In genomic region chr3:83376834-83377233, GRCm38 (mm10) we compare ENCODE assay signal across 29 mouse cellular contexts.
"Had no signal": no experiment of that assay in that cellular context is flagged by ENCODE, and none has a peak within 500 bp of the region (broad histone marks: within the 10 kb centered on the region; RNA-seq: fewer than 3 reads in every experiment).

No protein-coding gene starts in this region.

- H3K4me2 ChIP-seq: limb, embryonic 12.5 days; limb, embryonic 13.5 days; limb, embryonic 15.5 days; liver, embryonic 11.5 days; liver, embryonic 12.5 days; liver, embryonic 13.5 days; liver, embryonic 15.5 days; lung, embryonic 14.5 days; lung, embryonic 15.5 days; midbrain, embryonic 11.5 days; midbrain, embryonic 12.5 days; midbrain, embryonic 13.5 days; midbrain, embryonic 15.5 days had no signal

- DNase-seq: left cerebral cortex, postnatal 4 days; liver; liver, embryonic 13.5 days; liver, postnatal 0 days; lung, adult 18-20 months; lung, adult 2 months; lung, embryonic 14.5 days; lung, postnatal 10 days; lung, postnatal 14 days; lung, postnatal 36 days; lung, postnatal 4 days; midbrain, embryonic 14.5 days had no signal

- H3K9ac ChIP-seq: limb, embryonic 12.5 days; limb, embryonic 13.5 days; limb, embryonic 15.5 days; liver, embryonic 12.5 days; liver, embryonic 13.5 days; liver, embryonic 14.5 days; liver, embryonic 15.5 days; liver, postnatal 0 days; lung, embryonic 14.5 days; lung, embryonic 15.5 days; midbrain, embryonic 12.5 days; midbrain, embryonic 13.5 days; midbrain, embryonic 15.5 days had no signal

- H3K4me1 ChIP-seq: limb, embryonic 15.5 days; liver, embryonic 12.5 days; liver, embryonic 13.5 days; liver, embryonic 15.5 days; lung, embryonic 15.5 days; megakaryocyte, embryonic 14.5 days; midbrain, embryonic 12.5 days; midbrain, embryonic 13.5 days; midbrain, embryonic 15.5 days had no signal

- H3K9me3 ChIP-seq: limb, embryonic 10.5 days; limb, embryonic 12.5 days; limb, embryonic 13.5 days; limb, embryonic 15.5 days; lung, embryonic 15.5 days; midbrain, embryonic 10.5 days; midbrain, embryonic 12.5 days; midbrain, embryonic 13.5 days; midbrain, embryonic 15.5 days had no signal

- H3K27me3 ChIP-seq: limb, embryonic 12.5 days; limb, embryonic 13.5 days; limb, embryonic 15.5 days; liver, embryonic 12.5 days; liver, embryonic 13.5 days; liver, embryonic 15.5 days; lung, embryonic 15.5 days; megakaryocyte, embryonic 14.5 days; midbrain, embryonic 12.5 days; midbrain, embryonic 13.5 days; midbrain, embryonic 15.5 days had no signal

- H3K4me3 ChIP-seq: limb, embryonic 10.5 days; limb, embryonic 12.5 days; limb, embryonic 13.5 days; limb, embryonic 15.5 days; liver, embryonic 12.5 days; liver, embryonic 13.5 days; liver, embryonic 15.5 days; lung, embryonic 15.5 days; megakaryocyte, embryonic 14.5 days; midbrain, embryonic 10.5 days; midbrain, embryonic 12.5 days; midbrain, embryonic 13.5 days; midbrain, embryonic 15.5 days; myocyte had no signal

- H3K27ac ChIP-seq: limb, embryonic 10.5 days; limb, embryonic 12.5 days; limb, embryonic 13.5 days; limb, embryonic 15.5 days; liver, embryonic 12.5 days; liver, embryonic 13.5 days; liver, embryonic 14.5 days; liver, embryonic 15.5 days; lung, embryonic 15.5 days; macrophage; midbrain, embryonic 10.5 days; midbrain, embryonic 12.5 days; midbrain, embryonic 13.5 days; midbrain, embryonic 15.5 days had no signal

- H3K36me3 ChIP-seq: limb, embryonic 10.5 days; limb, embryonic 12.5 days; limb, embryonic 13.5 days; limb, embryonic 15.5 days; liver, embryonic 12.5 days; liver, embryonic 13.5 days; liver, embryonic 15.5 days; lung, embryonic 15.5 days; midbrain, embryonic 10.5 days; midbrain, embryonic 12.5 days; midbrain, embryonic 13.5 days; midbrain, embryonic 15.5 days had no signal
